Mouse (Mus musculus) hindbrain, postnatal 0 days (tissue): ENCODE results near the gene Epha1. TPM values are rescaled to one million over a fixed set of nuclear protein-coding genes. Genes with fewer than 3 reads are reported as not detected.

Experiments
- ATAC-seq: fragments of 200-750 bp; cut with Nextera tagmentation; 2 replicates; pipeline ENCODE4 v1.8.0; 2017; ENCODE audit warnings: mild to moderate bottlenecking, moderate TSS enrichment, moderate library complexity
- DNase-seq: peaks from one replicate; pipeline ENCODE4 v3.0.0-alpha.2; 2015; ENCODE audit warnings: low spot score
- H3K27ac ChIP-seq: fragments of 300-500 bp; sonication (generic); 2 replicates; pipeline ENCODE4 v1.5.1; 2014; ENCODE audit warnings: mild to moderate bottlenecking
- H3K27me3 ChIP-seq: fragments of 300-500 bp; sonication (generic); 2 replicates; pipeline ENCODE4 v1.6.1; 2014; ENCODE audit warnings: low read length, mixed read lengths; ENCODE audit not compliant: insufficient read depth
- H3K36me3 ChIP-seq: fragments of 300-500 bp; sonication (generic); 2 replicates; pipeline ENCODE4 v1.6.1; 2014; ENCODE audit warnings: low read length, mixed read lengths; ENCODE audit not compliant: insufficient read depth
- H3K4me1 ChIP-seq: fragments of 300-500 bp; sonication (generic); 2 replicates; pipeline ENCODE4 v1.6.1; 2014; ENCODE audit warnings: antibody characterized with exemption, low read length, mixed read lengths; ENCODE audit not compliant: insufficient read depth
- H3K4me2 ChIP-seq: fragments of 300-500 bp; sonication (generic); 2 replicates; pipeline ENCODE4 v1.6.1; 2014; ENCODE audit warnings: low read depth, mild to moderate bottlenecking, low read length, moderate library complexity, mixed read lengths
- H3K4me3 ChIP-seq: fragments of 300-500 bp; sonication (generic); 2 replicates; pipeline ENCODE4 v1.5.1; 2014; ENCODE audit warnings: low read length
- H3K9ac ChIP-seq: fragments of 300-500 bp; sonication (generic); replicated peaks from 2 replicates; pipeline ENCODE4 v1.6.1; 2014; ENCODE audit warnings: mild to moderate bottlenecking, low read length, moderate library complexity, mixed read lengths
- H3K9me3 ChIP-seq: fragments of 300-500 bp; sonication (generic); 2 replicates; pipeline ENCODE4 v1.6.1; 2016; ENCODE audit warnings: low read length, mixed read lengths
- CTCF ChIP-seq: IDR thresholded peaks from 2 replicates; pipeline ENCODE4 v1.5.1; 2016; ENCODE audit warnings: antibody characterized with exemption, control low read depth, low read depth
- WGBS: fragments of 180-500 bp; shearing (Covaris S2); extraction: QIAGEN DNeasy Blood & Tissue Kit; methylation state at CpG from one replicate; pipeline ENCODE4 v1.1.7; 2014; 5-methylcytosine and 5-hydroxymethylcytosine counted together
- polyA plus RNA-seq: library from polyadenylated mRNA; unstranded; fragments of >200 nt; fragmentation: Nextera tagmentation; extraction: Ambion mirVana; gene quantifications from 2 replicates; pipeline ENCODE4 v1.2.1, GENCODE M21; 2015
- total RNA-seq: library from RNA; depleted of rRNA; stranded (reverse); fragments of >200 nt; gene quantifications from 2 replicates; pipeline ENCODE4 v1.2.3, GENCODE M21; 2014; rRNA removed

Epha1 gene
- total and polyA plus RNA-seq, 2 experiments from 2014 or later, result 0.37 to 0.66 TPM

- H3K36me3 ChIP-seq, result peaks cover 8% of the 10 kb centered on the region; the same call in 1 of the 2 replicates
These were observed 62.5 kb downstream of the Epha1 start for GRCm38 (mm10) chr6:42310427-42311053.

DNA sequence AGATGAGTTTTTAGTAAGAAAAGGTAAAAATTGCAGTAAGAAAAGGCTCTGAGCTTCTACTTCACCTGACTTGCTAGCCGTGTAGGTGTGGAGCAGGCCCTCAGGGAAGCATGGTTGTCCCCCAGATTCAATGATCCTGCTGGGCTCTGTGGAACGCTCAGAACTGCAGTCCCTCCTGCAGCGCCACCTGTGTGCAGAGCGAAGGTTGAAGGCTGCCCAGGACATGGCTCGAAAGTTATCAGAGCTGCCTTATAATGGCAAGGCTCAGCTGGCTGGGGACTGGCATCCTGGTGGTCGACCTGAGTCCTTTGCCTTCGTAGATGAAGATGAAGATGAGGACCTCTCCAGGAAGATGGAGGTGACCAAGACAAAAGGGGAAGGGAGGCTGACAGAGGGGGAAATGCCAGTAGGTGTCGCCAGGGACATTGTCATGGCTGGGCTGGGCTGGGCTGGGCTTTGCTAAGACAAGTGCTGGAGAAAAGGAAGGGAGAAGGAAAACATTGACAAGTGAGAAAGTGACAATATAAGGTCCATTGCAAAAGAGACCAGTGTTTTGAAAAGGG, 63.2 kb downstream of the Epha1 start:
- Histone ChIP-seq H3K9me3 (no peaks in the 10 kb centered on the region), H3K27me3 (no peaks in the 10 kb centered on the region), H3K4me2 (no peak overlapping the region), H3K9ac (no peak overlapping the region), H3K4me1 (no peaks in the 10 kb centered on the region), H3K4me3 (no peak overlapping the region), H3K36me3 (peaks cover 8% of the 10 kb centered on the region; the same call in 1 of the 2 replicates), H3K27ac (no peak overlapping the region)
- ATAC-seq (no peak), DNase-seq (no peak)
- peak; percentile 36; the same call in 1 of the 2 replicates for TF ChIP-seq CTCF
- 46% methylated on average over 8 of the region's 8 CpGs for WGBS

More at GRCm38 (mm10) chr6:42310427-42311053, 62.5 kb downstream of the Epha1 start:
- Histone ChIP-seq H3K4me2 (no peak overlapping the region), H3K9ac (no peak overlapping the region), H3K27me3 (no peaks in the 10 kb centered on the region), H3K4me3 (no peak overlapping the region), H3K9me3 (no peaks in the 10 kb centered on the region), H3K4me1 (no peaks in the 10 kb centered on the region), H3K27ac (no peak overlapping the region)
- ATAC-seq (no peak), DNase-seq (no peak)
- WGBS, result 90% methylated on average over 2 of the region's 2 CpGs
- no peak for TF ChIP-seq CTCF

Other genes starting within 250 kb of the Epha1 start
- gene Tas2r139, start 232.3 kb downstream of the Epha1 start, total RNA-seq, result not detected in 2 replicates
- gene Tas2r139, start 232.3 kb downstream of the Epha1 start, polyA plus RNA-seq, result not detected in 2 replicates
- gene Tas2r144, start 157.9 kb downstream of the Epha1 start, total RNA-seq, result not detected in 2 replicates
- gene Tas2r144, start 157.9 kb downstream of the Epha1 start, polyA plus RNA-seq, result not detected in 2 replicates
- gene Gstk1, start 127.3 kb downstream of the Epha1 start, total RNA-seq, result 6.5 and 12.2 TPM in 2 replicates
- gene Gstk1, start 127.3 kb downstream of the Epha1 start, polyA plus RNA-seq, result 15.5 and 17.7 TPM in 2 replicates
- 0.21 TPM in 1 of 2 replicates, not detected in the other for gene Tmem139, start 111.3 kb downstream of the Epha1 start, total RNA-seq
- gene Tmem139, start 111.3 kb downstream of the Epha1 start, polyA plus RNA-seq, result 0.21 TPM in 1 of 2 replicates, not detected in the other
- gene Casp2, start 108.3 kb downstream of the Epha1 start, total RNA-seq, result 31.7 and 43.0 TPM in 2 replicates
- gene Casp2, start 108.3 kb downstream of the Epha1 start, polyA plus RNA-seq, result 20.3 and 22.2 TPM in 2 replicates
- 2.0 and 3.5 TPM in 2 replicates for gene Clcn1, start 86.6 kb downstream of the Epha1 start, total RNA-seq
- gene Clcn1, start 86.6 kb downstream of the Epha1 start, polyA plus RNA-seq, result 0.43 and 0.95 TPM in 2 replicates
- gene Fam131b, start 48.6 kb downstream of the Epha1 start, total RNA-seq, result 56.5 and 61.6 TPM in 2 replicates
- 4.6 and 5.0 TPM in 2 replicates for gene Fam131b, start 48.6 kb downstream of the Epha1 start, polyA plus RNA-seq
- 62.6 and 63.9 TPM in 2 replicates for gene Zyx, start 23.6 kb downstream of the Epha1 start, total RNA-seq
- gene Zyx, start 23.6 kb downstream of the Epha1 start, polyA plus RNA-seq, result 54.1 and 63.2 TPM in 2 replicates
- not detected in 2 replicates for gene Tas2r143, start 27.0 kb upstream of the Epha1 start, total RNA-seq
- not detected in 2 replicates for gene Tas2r143, start 27.0 kb upstream of the Epha1 start, polyA plus RNA-seq
- not detected in 2 replicates for gene Tas2r135, start 32.2 kb upstream of the Epha1 start, total RNA-seq
- gene Tas2r135, start 32.2 kb upstream of the Epha1 start, polyA plus RNA-seq, result not detected in 2 replicates
- not detected in 2 replicates for gene Tas2r126, start 61.3 kb upstream of the Epha1 start, total RNA-seq
- not detected in 2 replicates for gene Tas2r126, start 61.3 kb upstream of the Epha1 start, polyA plus RNA-seq
- gene Olfr458, start 91.9 kb upstream of the Epha1 start, total RNA-seq, result not detected in 2 replicates
- gene Olfr458, start 91.9 kb upstream of the Epha1 start, polyA plus RNA-seq, result not detected in 2 replicates
- gene Olfr457, start 103.1 kb upstream of the Epha1 start, total RNA-seq, result not detected in 2 replicates
- not detected in 2 replicates for gene Olfr457, start 103.1 kb upstream of the Epha1 start, polyA plus RNA-seq
- gene Olfr456, start 113.9 kb upstream of the Epha1 start, total RNA-seq, result not detected in 2 replicates
- gene Olfr456, start 113.9 kb upstream of the Epha1 start, polyA plus RNA-seq, result not detected in 2 replicates
- not detected in 2 replicates for gene Olfr455, start 174.3 kb upstream of the Epha1 start, total RNA-seq
- not detected in 2 replicates for gene Olfr455, start 174.3 kb upstream of the Epha1 start, polyA plus RNA-seq
- not detected in 2 replicates for gene Tcaf3, start 224.4 kb upstream of the Epha1 start, total RNA-seq
- gene Tcaf3, start 224.4 kb upstream of the Epha1 start, polyA plus RNA-seq, result not detected in 2 replicates